Mouse (Mus musculus): ENCODE measurements around the gene Zfp583. TPM values are rescaled to one million over a fixed set of nuclear protein-coding genes. Genes with fewer than 3 reads are reported as not detected.
A peak's percentile ranks its signal among the peaks of the same experiment; 100 is the strongest.
"Not testable (repeated sequence)": the region's sequence is repeated elsewhere in the genome, so short reads cannot be mapped to it uniquely, and the experiment has no call there.

Zfp583 gene
- 2.9 and 3.9 TPM in 2 replicates for total RNA-seq (2021)
- long read RNA-seq, partial matches to known transcripts, result 0 of 2 reads
- long read RNA-seq, other reads (novel, unspliced or antisense), result 1 of 2 reads

GRCm38 (mm10) chr7:6331233-6331956 is at the start of gene Zfp583:
Gene Zfp583 (minus strand): TSS chr7:6331285.
- DNase-seq, result peak; percentile 80

- no peak for DNase-seq
Measured at GRCm38 (mm10) chr7:6378441-6378840, 47.4 kb upstream of the Zfp583 start.

GRCm38 (mm10) chr7:6372993-6373392 is 41.9 kb upstream of the Zfp583 start:
- no peak for DNase-seq

GRCm38 (mm10) chr7:6369460-6369859 is 38.4 kb upstream of the Zfp583 start:
- no peak for DNase-seq

- not testable (repeated sequence) for DNase-seq
Measured at GRCm38 (mm10) chr7:6368146-6368545, 37.1 kb upstream of the Zfp583 start.

GRCm38 (mm10) chr7:6367185-6367584 is 36.1 kb upstream of the Zfp583 start:
- DNase-seq, result no peak

- no peak for DNase-seq
Measured at GRCm38 (mm10) chr7:6364761-6365160, 33.7 kb upstream of the Zfp583 start.

- DNase-seq, result peak; percentile 81
Measured at GRCm38 (mm10) chr7:6363047-6363488, 32.0 kb upstream of the Zfp583 start, which contains the start of gene Zfp78. Gene Zfp78 (plus strand): TSS chr7:6363280.

- DNase-seq, result peak; percentile 96
Measured at GRCm38 (mm10) chr7:6362268-6363046, 31.4 kb upstream of the Zfp583 start.

- DNase-seq, result no peak
Measured at GRCm38 (mm10) chr7:6361756-6362155, 30.7 kb upstream of the Zfp583 start.

- DNase-seq, result no peak
Measured at GRCm38 (mm10) chr7:6360477-6361060, 29.5 kb upstream of the Zfp583 start.

- DNase-seq, result no peak
Measured at GRCm38 (mm10) chr7:6358937-6359590, 28.0 kb upstream of the Zfp583 start.

GRCm38 (mm10) chr7:6358121-6358520 is 27.0 kb upstream of the Zfp583 start:
- no peak for DNase-seq

GRCm38 (mm10) chr7:6344124-6344523 is 13.0 kb upstream of the Zfp583 start:
- no peak for DNase-seq

GRCm38 (mm10) chr7:6343501-6344071 is 12.5 kb upstream of the Zfp583 start, which contains the start of gene Gm3854:
Gene Gm3854 (plus strand): TSS chr7:6343759.
- peak; percentile 46 for DNase-seq

GRCm38 (mm10) chr7:6339865-6340264 is 8.8 kb upstream of the Zfp583 start:
- DNase-seq, result no peak

GRCm38 (mm10) chr7:6330458-6331232 is 440 bp downstream of the Zfp583 start:
- no peak for DNase-seq

- not testable (repeated sequence) for DNase-seq
Measured at GRCm38 (mm10) chr7:6300796-6301195, 30.3 kb downstream of the Zfp583 start.

GRCm38 (mm10) chr7:6291121-6291520 is 40.0 kb downstream of the Zfp583 start:
- DNase-seq, result not testable (repeated sequence)

- no peak for DNase-seq
Measured at GRCm38 (mm10) chr7:6286921-6287531, 44.1 kb downstream of the Zfp583 start.

All from adrenal gland, postnatal 25 days (tissue).